Mouse (Mus musculus): Measurements from ENCODE around the gene Pik3c2g.

DNA sequence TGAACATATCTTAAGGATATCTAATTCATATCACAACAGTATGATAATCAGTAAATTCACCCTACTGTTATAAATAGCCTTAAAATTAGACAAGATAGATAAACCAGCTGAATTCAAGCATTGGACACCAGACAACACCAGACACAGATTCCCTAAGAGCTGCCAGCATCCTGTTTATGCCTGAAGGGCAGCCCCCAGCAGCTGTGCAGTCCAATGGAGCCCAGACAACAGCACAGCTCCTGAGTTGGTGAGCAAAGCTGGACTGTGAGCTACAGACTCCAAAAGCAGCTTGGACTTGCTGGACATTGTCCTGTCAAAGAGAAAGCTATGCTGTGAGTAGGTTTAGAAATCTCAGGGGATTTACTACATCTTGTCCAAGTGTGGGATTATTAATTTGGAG is 37.7 kb downstream of the Pik3c2g start:
- TF ChIP-seq POLR2A (IDR thresholded peaks at IDR 0.05; ENCODE audit: insufficient read depth, low read length) (no peak), CTCF (IDR thresholded peaks at IDR 0.05; ENCODE audit: low read depth, low read length) (no peak)
